Mouse (Mus musculus): ENCODE results near the gene Ddx20. TPM values are rescaled to one million over a fixed set of nuclear protein-coding genes. Genes with fewer than 3 reads are reported as not detected.

The Ddx20 gene
- polyA plus RNA-seq, 1 experiment from 2014 or later = 52.9 TPM

- H3K9ac ChIP-seq (ENCODE audit: low read length) = no peak overlapping the region; the same call in 1 of the 2 replicates
- 83% methylated on average over 2 of the region's 2 CpGs for WGBS
- no peaks in the 10 kb centered on the region for H3K9me3 ChIP-seq (ENCODE audit: control insufficient read depth, low read length)
- DNase-seq (ENCODE audit: low spot score) (no peak), ATAC-seq (replicated peaks; ENCODE audit: low FRiP score) (no peak)
- no peaks in the 10 kb centered on the region for H3K27me3 ChIP-seq (ENCODE audit: control insufficient read depth, insufficient read depth, low read length)
- 0 out of 2 replicates have a peak, but pooled peaks cover 2% of the 10 kb centered on the region for H3K4me1 ChIP-seq (replicated peaks; ENCODE audit: control insufficient read depth, insufficient read depth, low read length)
- H3K27ac ChIP-seq (ENCODE audit: low read depth, low read length) = no peak overlapping the region
- no peaks in the 10 kb centered on the region for H3K36me3 ChIP-seq (ENCODE audit: control insufficient read depth, insufficient read depth, low read length)
- H3K4me2 ChIP-seq (ENCODE audit: low read depth, low read length, severe bottlenecking) = no peak overlapping the region
- H3K4me3 ChIP-seq (ENCODE audit: low read depth, low read length) = no peak overlapping the region
Observed at GRCm38 (mm10) chr3:105688536-105688935, 1.2 kb upstream of the Ddx20 start.

GRCm38 (mm10) chr3:105686394-105687323 lies 715 bp downstream of the Ddx20 start:
- Histone ChIP-seq H3K4me1 (replicated peaks; ENCODE audit: control insufficient read depth, insufficient read depth, low read length) (0 out of 2 replicates have a peak, but pooled peaks cover 2% of the 10 kb centered on the region), H3K27ac (ENCODE audit: low read depth, low read length) (peak overlapping the region; percentile 50), H3K4me2 (ENCODE audit: low read depth, low read length, severe bottlenecking) (peak overlapping the region; percentile 59), H3K9ac (ENCODE audit: low read length) (peak overlapping the region; percentile 92), H3K27me3 (ENCODE audit: control insufficient read depth, insufficient read depth, low read length) (no peaks in the 10 kb centered on the region), H3K9me3 (ENCODE audit: control insufficient read depth, low read length) (no peaks in the 10 kb centered on the region), H3K4me3 (ENCODE audit: low read depth, low read length) (peak overlapping the region; percentile 92), H3K36me3 (ENCODE audit: control insufficient read depth, insufficient read depth, low read length) (peaks cover 3% of the 10 kb centered on the region; the same call in 1 of the 2 replicates)
- no peak for DNase-seq (ENCODE audit: low spot score)
- peak; percentile 80 for ATAC-seq (replicated peaks; ENCODE audit: low FRiP score)
- 9% methylated on average over 60 of the region's 60 CpGs for WGBS

GRCm38 (mm10) chr3:105680346-105680745 lies 7.0 kb downstream of the Ddx20 start:
- no peak for ATAC-seq (replicated peaks; ENCODE audit: low FRiP score)
- peaks cover 15% of the 10 kb centered on the region; the same call in 1 of the 2 replicates for H3K36me3 ChIP-seq (ENCODE audit: control insufficient read depth, insufficient read depth, low read length)
- no peak overlapping the region for H3K27ac ChIP-seq (ENCODE audit: low read depth, low read length)
- no peak overlapping the region for H3K4me3 ChIP-seq (ENCODE audit: low read depth, low read length)
- no peaks in the 10 kb centered on the region for H3K4me1 ChIP-seq (replicated peaks; ENCODE audit: control insufficient read depth, insufficient read depth, low read length)
- H3K9me3 ChIP-seq (ENCODE audit: control insufficient read depth, low read length) = no peaks in the 10 kb centered on the region
- no peak for DNase-seq (ENCODE audit: low spot score)
- no peak overlapping the region for H3K9ac ChIP-seq (ENCODE audit: low read length)
- no peak overlapping the region for H3K4me2 ChIP-seq (ENCODE audit: low read depth, low read length, severe bottlenecking)
- no peaks in the 10 kb centered on the region for H3K27me3 ChIP-seq (ENCODE audit: control insufficient read depth, insufficient read depth, low read length)
- whole genome bisulfite sequencing = 95% methylated on average over 7 of the region's 7 CpGs

- no peak overlapping the region for H3K4me3 ChIP-seq (ENCODE audit: low read depth, low read length)
- no peak overlapping the region for H3K4me2 ChIP-seq (ENCODE audit: low read depth, low read length, severe bottlenecking)
- no peak overlapping the region for H3K9ac ChIP-seq (ENCODE audit: low read length)
- 0 out of 2 replicates have a peak overlapping the region, but pooled peaks have one; percentile 37 for H3K27ac ChIP-seq (ENCODE audit: low read depth, low read length)
- H3K36me3 ChIP-seq (ENCODE audit: control insufficient read depth, insufficient read depth, low read length) = peaks cover 13% of the 10 kb centered on the region; the same call in 1 of the 2 replicates
- WGBS = 48% methylated on average over 2 of the region's 2 CpGs
- DNase-seq (ENCODE audit: low spot score) = no peak
- no peaks in the 10 kb centered on the region for H3K9me3 ChIP-seq (ENCODE audit: control insufficient read depth, low read length)
- ATAC-seq (replicated peaks; ENCODE audit: low FRiP score) = 0 out of 2 replicates have a peak, but pooled peaks have one; percentile 28
- H3K27me3 ChIP-seq (ENCODE audit: control insufficient read depth, insufficient read depth, low read length) = no peaks in the 10 kb centered on the region
- no peaks in the 10 kb centered on the region for H3K4me1 ChIP-seq (replicated peaks; ENCODE audit: control insufficient read depth, insufficient read depth, low read length)
Observed at GRCm38 (mm10) chr3:105675932-105676331, 11.4 kb downstream of the Ddx20 start.

GRCm38 (mm10) chr3:105674595-105675218 lies 12.7 kb downstream of the Ddx20 start:
- Histone ChIP-seq H3K4me1 (replicated peaks; ENCODE audit: control insufficient read depth, insufficient read depth, low read length) (no peaks in the 10 kb centered on the region), H3K27ac (ENCODE audit: low read depth, low read length) (no peak overlapping the region), H3K4me2 (ENCODE audit: low read depth, low read length, severe bottlenecking) (no peak overlapping the region), H3K36me3 (ENCODE audit: control insufficient read depth, insufficient read depth, low read length) (peaks cover 13% of the 10 kb centered on the region; the same call in 1 of the 2 replicates), H3K9me3 (ENCODE audit: control insufficient read depth, low read length) (no peaks in the 10 kb centered on the region), H3K9ac (ENCODE audit: low read length) (no peak overlapping the region), H3K27me3 (ENCODE audit: control insufficient read depth, insufficient read depth, low read length) (no peaks in the 10 kb centered on the region), H3K4me3 (ENCODE audit: low read depth, low read length) (no peak overlapping the region)
- peak; percentile 74 for ATAC-seq (replicated peaks; ENCODE audit: low FRiP score)
- 21% methylated on average over 7 of the region's 7 CpGs for WGBS
- DNase-seq (ENCODE audit: low spot score) = peak; percentile 61

GRCm38 (mm10) chr3:105670801-105671200 lies 16.6 kb downstream of the Ddx20 start:
- no peak for DNase-seq (ENCODE audit: low spot score)
- Histone ChIP-seq H3K9ac (ENCODE audit: low read length) (no peak overlapping the region), H3K4me1 (replicated peaks; ENCODE audit: control insufficient read depth, insufficient read depth, low read length) (no peaks in the 10 kb centered on the region), H3K27ac (ENCODE audit: low read depth, low read length) (no peak overlapping the region), H3K27me3 (ENCODE audit: control insufficient read depth, insufficient read depth, low read length) (no peaks in the 10 kb centered on the region), H3K9me3 (ENCODE audit: control insufficient read depth, low read length) (no peaks in the 10 kb centered on the region), H3K36me3 (ENCODE audit: control insufficient read depth, insufficient read depth, low read length) (no peaks in the 10 kb centered on the region), H3K4me3 (ENCODE audit: low read depth, low read length) (no peak overlapping the region), H3K4me2 (ENCODE audit: low read depth, low read length, severe bottlenecking) (no peak overlapping the region)
- 100% methylated on average over 1 of the region's 1 CpGs for WGBS
- ATAC-seq (replicated peaks; ENCODE audit: low FRiP score) = no peak

- Histone ChIP-seq H3K27ac (ENCODE audit: low read depth, low read length) (no peak overlapping the region), H3K4me3 (ENCODE audit: low read depth, low read length) (no peak overlapping the region), H3K9me3 (ENCODE audit: control insufficient read depth, low read length) (no peaks in the 10 kb centered on the region), H3K27me3 (ENCODE audit: control insufficient read depth, insufficient read depth, low read length) (no peaks in the 10 kb centered on the region), H3K36me3 (ENCODE audit: control insufficient read depth, insufficient read depth, low read length) (no peaks in the 10 kb centered on the region), H3K4me1 (replicated peaks; ENCODE audit: control insufficient read depth, insufficient read depth, low read length) (no peaks in the 10 kb centered on the region), H3K9ac (ENCODE audit: low read length) (no peak overlapping the region), H3K4me2 (ENCODE audit: low read depth, low read length, severe bottlenecking) (no peak overlapping the region)
- DNase-seq (ENCODE audit: low spot score) (no peak), ATAC-seq (replicated peaks; ENCODE audit: low FRiP score) (no peak)
- 90% methylated on average over 3 of the region's 3 CpGs for WGBS
Observed at GRCm38 (mm10) chr3:105669776-105670175, 17.6 kb downstream of the Ddx20 start.

GRCm38 (mm10) chr3:105668161-105668560 lies 19.2 kb downstream of the Ddx20 start:
- Histone ChIP-seq H3K27ac (ENCODE audit: low read depth, low read length) (no peak overlapping the region), H3K9ac (ENCODE audit: low read length) (no peak overlapping the region), H3K27me3 (ENCODE audit: control insufficient read depth, insufficient read depth, low read length) (no peaks in the 10 kb centered on the region), H3K36me3 (ENCODE audit: control insufficient read depth, insufficient read depth, low read length) (no peaks in the 10 kb centered on the region), H3K4me1 (replicated peaks; ENCODE audit: control insufficient read depth, insufficient read depth, low read length) (no peaks in the 10 kb centered on the region), H3K4me3 (ENCODE audit: low read depth, low read length) (no peak overlapping the region), H3K9me3 (ENCODE audit: control insufficient read depth, low read length) (no peaks in the 10 kb centered on the region), H3K4me2 (ENCODE audit: low read depth, low read length, severe bottlenecking) (no peak overlapping the region)
- no peak for DNase-seq (ENCODE audit: low spot score)
- WGBS = 48% methylated on average over 9 of the region's 9 CpGs
- no peak for ATAC-seq (replicated peaks; ENCODE audit: low FRiP score)
